Mouse (Mus musculus): ENCODE measurements around the gene Prrt2. TPM values are rescaled to one million over a fixed set of nuclear protein-coding genes. Genes with fewer than 3 reads are reported as not detected.

Gene Prrt2
- polyA plus RNA-seq, 1 experiment from 2014 or later: 0.13 TPM

- no peaks in the 10 kb centered on the region for H3K9me3 ChIP-seq (replicated peaks)
- H3K27ac ChIP-seq (replicated peaks): no peak overlapping the region
- H3K27me3 ChIP-seq: no peaks in the 10 kb centered on the region
- no peaks in the 10 kb centered on the region for H3K4me1 ChIP-seq (replicated peaks)
- no peak overlapping the region for H3K9ac ChIP-seq
- 73% methylated on average over 4 of the region's 4 CpGs for WGBS (ENCODE audit: insufficient replicate concordance)
- H3K36me3 ChIP-seq (replicated peaks): peaks cover 10% of the 10 kb centered on the region
- no peak for ATAC-seq (ENCODE audit: insufficient read depth)
- no peak overlapping the region for H3K4me3 ChIP-seq (replicated peaks)
- no peak overlapping the region for H3K4me2 ChIP-seq
These were observed 24.6 kb downstream of the Prrt2 start for GRCm38 (mm10) chr7:126996449-126996848.

GRCm38 (mm10) chr7:126988816-126989215, 32.2 kb downstream of the Prrt2 start:
- 65% methylated on average over 8 of the region's 8 CpGs for WGBS (ENCODE audit: insufficient replicate concordance)
- H3K4me2 ChIP-seq: no peak overlapping the region
- H3K27me3 ChIP-seq: no peaks in the 10 kb centered on the region
- H3K36me3 ChIP-seq (replicated peaks): no peaks in the 10 kb centered on the region
- no peaks in the 10 kb centered on the region for H3K9me3 ChIP-seq (replicated peaks)
- H3K27ac ChIP-seq (replicated peaks): no peak overlapping the region
- ATAC-seq (ENCODE audit: insufficient read depth): no peak
- H3K9ac ChIP-seq: no peak overlapping the region
- H3K4me1 ChIP-seq (replicated peaks): no peaks in the 10 kb centered on the region
- H3K4me3 ChIP-seq (replicated peaks): no peak overlapping the region

GRCm38 (mm10) chr7:126986319-126986718, 34.7 kb downstream of the Prrt2 start:
- no peaks in the 10 kb centered on the region for H3K27me3 ChIP-seq
- peaks cover 9% of the 10 kb centered on the region; the same call in 1 of the 2 replicates for H3K4me1 ChIP-seq (replicated peaks)
- H3K36me3 ChIP-seq (replicated peaks): no peaks in the 10 kb centered on the region
- 47% methylated on average over 9 of the region's 9 CpGs for WGBS (ENCODE audit: insufficient replicate concordance)
- no peak overlapping the region for H3K4me3 ChIP-seq (replicated peaks)
- no peak overlapping the region for H3K27ac ChIP-seq (replicated peaks)
- ATAC-seq (ENCODE audit: insufficient read depth): no peak
- no peaks in the 10 kb centered on the region for H3K9me3 ChIP-seq (replicated peaks)
- H3K4me2 ChIP-seq: no peak overlapping the region
- H3K9ac ChIP-seq: no peak overlapping the region

- no peaks in the 10 kb centered on the region for H3K27me3 ChIP-seq
- WGBS (ENCODE audit: insufficient replicate concordance): 52% methylated on average over 10 of the region's 10 CpGs
These were observed 36.2 kb downstream of the Prrt2 start for GRCm38 (mm10) chr7:126984667-126985444.

GRCm38 (mm10) chr7:126983113-126983512, 37.9 kb downstream of the Prrt2 start:
- no peak overlapping the region for H3K27ac ChIP-seq (replicated peaks)
- no peak overlapping the region for H3K4me2 ChIP-seq
- ATAC-seq (ENCODE audit: insufficient read depth): no peak
- 71% methylated on average over 7 of the region's 7 CpGs for WGBS (ENCODE audit: insufficient replicate concordance)
- H3K4me3 ChIP-seq (replicated peaks): no peak overlapping the region
- peaks cover 25% of the 10 kb centered on the region for H3K36me3 ChIP-seq (replicated peaks)
- no peak overlapping the region for H3K9ac ChIP-seq
- H3K4me1 ChIP-seq (replicated peaks): peaks cover 28% of the 10 kb centered on the region
- H3K27me3 ChIP-seq: no peaks in the 10 kb centered on the region
- no peaks in the 10 kb centered on the region for H3K9me3 ChIP-seq (replicated peaks)

More at GRCm38 (mm10) chr7:126984667-126985444, 36.2 kb downstream of the Prrt2 start:
- Histone ChIP-seq H3K4me3 (replicated peaks) (no peak overlapping the region), H3K9ac (no peak overlapping the region), H3K36me3 (replicated peaks) (peaks cover 8% of the 10 kb centered on the region), H3K4me1 (replicated peaks) (peaks cover 13% of the 10 kb centered on the region; the same call in 1 of the 2 replicates), H3K27ac (replicated peaks) (no peak overlapping the region), H3K4me2 (no peak overlapping the region), H3K9me3 (replicated peaks) (no peaks in the 10 kb centered on the region)
- ATAC-seq (ENCODE audit: insufficient read depth): no peak

GRCm38 (mm10) chr7:126982054-126982453, 39.0 kb downstream of the Prrt2 start:
- Histone ChIP-seq H3K27me3 (no peaks in the 10 kb centered on the region), H3K27ac (replicated peaks) (no peak overlapping the region), H3K9me3 (replicated peaks) (no peaks in the 10 kb centered on the region), H3K4me3 (replicated peaks) (no peak overlapping the region), H3K36me3 (replicated peaks) (peaks cover 30% of the 10 kb centered on the region), H3K4me1 (replicated peaks) (peaks cover 39% of the 10 kb centered on the region), H3K4me2 (no peak overlapping the region), H3K9ac (no peak overlapping the region)
- no peak for ATAC-seq (ENCODE audit: insufficient read depth)
- WGBS (ENCODE audit: insufficient replicate concordance): 37% methylated on average over 4 of the region's 4 CpGs

GRCm38 (mm10) chr7:126981601-126982000, 39.4 kb downstream of the Prrt2 start:
- Histone ChIP-seq H3K4me3 (replicated peaks) (no peak overlapping the region), H3K4me2 (no peak overlapping the region), H3K9me3 (replicated peaks) (no peaks in the 10 kb centered on the region), H3K4me1 (replicated peaks) (peaks cover 41% of the 10 kb centered on the region), H3K27ac (replicated peaks) (no peak overlapping the region), H3K9ac (no peak overlapping the region), H3K36me3 (replicated peaks) (peaks cover 30% of the 10 kb centered on the region), H3K27me3 (no peaks in the 10 kb centered on the region)
- no peak for ATAC-seq (ENCODE audit: insufficient read depth)
- WGBS (ENCODE audit: insufficient replicate concordance): 75% methylated on average over 2 of the region's 2 CpGs

- Histone ChIP-seq H3K27me3 (no peaks in the 10 kb centered on the region), H3K9me3 (replicated peaks) (no peaks in the 10 kb centered on the region), H3K4me3 (replicated peaks) (no peak overlapping the region), H3K36me3 (replicated peaks) (peaks cover 30% of the 10 kb centered on the region), H3K4me1 (replicated peaks) (peaks cover 50% of the 10 kb centered on the region), H3K9ac (no peak overlapping the region), H3K27ac (replicated peaks) (no peak overlapping the region), H3K4me2 (no peak overlapping the region)
- no peak for ATAC-seq (ENCODE audit: insufficient read depth)
- WGBS (ENCODE audit: insufficient replicate concordance): 78% methylated on average over 6 of the region's 6 CpGs
These were observed 42.2 kb downstream of the Prrt2 start for GRCm38 (mm10) chr7:126978841-126979240.

GRCm38 (mm10) chr7:126976878-126977459, 44.0 kb downstream of the Prrt2 start:
- ATAC-seq (ENCODE audit: insufficient read depth): no peak
- Histone ChIP-seq H3K9ac (peak overlapping the region; percentile 95), H3K27ac (replicated peaks) (peak overlapping the region; percentile 94), H3K9me3 (replicated peaks) (no peaks in the 10 kb centered on the region), H3K27me3 (no peaks in the 10 kb centered on the region), H3K4me2 (peak overlapping the region; percentile 74), H3K4me3 (replicated peaks) (peak overlapping the region; percentile 92), H3K4me1 (replicated peaks) (peaks cover 47% of the 10 kb centered on the region), H3K36me3 (replicated peaks) (peaks cover 30% of the 10 kb centered on the region)
- WGBS (ENCODE audit: insufficient replicate concordance): 23% methylated on average over 14 of the region's 14 CpGs

- Histone ChIP-seq H3K27ac (replicated peaks) (peak within 1 kb of the TSS; percentile 94), H3K4me3 (replicated peaks) (peak within 1 kb of the TSS; percentile 92), H3K27me3 (no peaks in the 10 kb centered on the region), H3K4me1 (replicated peaks) (peaks cover 40% of the 10 kb centered on the region), H3K4me2 (peak within 1 kb of the TSS; percentile 74), H3K9me3 (replicated peaks) (no peaks in the 10 kb centered on the region), H3K36me3 (replicated peaks) (peaks cover 30% of the 10 kb centered on the region), H3K9ac (peak within 1 kb of the TSS; percentile 95)
- peak; percentile 94 for ATAC-seq (ENCODE audit: insufficient read depth)
- WGBS (ENCODE audit: insufficient replicate concordance): under 1% methylated on average over 55 of the region's 55 CpGs
These were observed 44.8 kb downstream of the Prrt2 start, which contains the start of gene Cdiptos for GRCm38 (mm10) chr7:126975950-126976866. Gene Cdiptos (minus strand): TSS chr7:126976098.

- Histone ChIP-seq H3K27ac (replicated peaks) (peak within 1 kb of the TSS; percentile 94), H3K27me3 (no peaks in the 10 kb centered on the region), H3K9ac (peak within 1 kb of the TSS; percentile 95), H3K4me2 (peak within 1 kb of the TSS; percentile 74), H3K4me1 (replicated peaks) (peaks cover 40% of the 10 kb centered on the region), H3K36me3 (replicated peaks) (peaks cover 30% of the 10 kb centered on the region), H3K9me3 (replicated peaks) (no peaks in the 10 kb centered on the region), H3K4me3 (replicated peaks) (peak within 1 kb of the TSS; percentile 92)
- WGBS (ENCODE audit: insufficient replicate concordance): 4% methylated on average over 1 of the region's 1 CpGs
- ATAC-seq (ENCODE audit: insufficient read depth): no peak
These were observed 45.3 kb downstream of the Prrt2 start, which contains the start of gene Cdipt for GRCm38 (mm10) chr7:126975893-126975949. Gene Cdipt (plus strand): TSS chr7:126975914.

Measured in liver, embryonic 15.5 days (tissue).